ENCODE assay signal across 8 mouse cellular contexts in genomic region chr11:102578341-102579118, GRCm38 (mm10). TPM values are rescaled to one million over a fixed set of nuclear protein-coding genes. Genes with fewer than 3 reads are reported as not detected.
DNase-seq lines count a peak whose midpoint lies in the region; ATAC-seq and TF ChIP-seq lines count a peak whose summit lies in the region.

No protein-coding gene starts in this region.

- ATAC-seq in G1E (ENCODE audit: extremely low read depth, insufficient number of reproducible peaks, low FRiP score, poor library complexity, severe bottlenecking) = no peak
- peak; percentile 37 for ATAC-seq in forebrain, embryonic 12.5 days (ENCODE audit: low FRiP score)

- WGBS in forebrain, embryonic 12.5 days = 5% methylated on average over 27 of the region's 27 CpGs

- H3K27me3 ChIP-seq in G1E (ENCODE audit: insufficient read depth, low read length) = peaks cover 45% of the 10 kb centered on the region
- peaks cover 5% of the 10 kb centered on the region; the same call in 1 of the 2 replicates for H3K27me3 ChIP-seq in forebrain, embryonic 12.5 days

- intact Hi-C loops in heart, postnatal 25 days (cut with DNase I) = loop anchor here (2.0 kb wide), 2 partner anchors 24 to 92 kb away; no protein-coding TSS in a partner anchor

- H3K4me2 ChIP-seq in forebrain, embryonic 12.5 days = peak overlapping the region; percentile 49

- no peaks in the 10 kb centered on the region for H3K36me3 ChIP-seq in G1E (replicated peaks)
- no peaks in the 10 kb centered on the region for H3K36me3 ChIP-seq in forebrain, embryonic 12.5 days (replicated peaks)

- H3K9ac ChIP-seq in forebrain, embryonic 12.5 days = peak overlapping the region; percentile 27; the same call in 1 of the 2 replicates

- no peaks in the 10 kb centered on the region for H3K9me3 ChIP-seq in G1E (replicated peaks)
- no peaks in the 10 kb centered on the region for H3K9me3 ChIP-seq in forebrain, embryonic 12.5 days

- DNase-seq in G1E (ENCODE audit: low spot score) = peak; percentile 79
- peak; percentile 73 for DNase-seq in c-Kit-positive CD71-positive TER-119-negative erythroid progenitor cells, embryonic 14.5 days (ENCODE audit: low read depth)
- DNase-seq in heart, postnatal 25 days (ENCODE audit: low spot score) = peak; percentile 62
- DNase-seq in layer of hippocampus, adult 2 months (ENCODE audit: low spot score in 2 of 2) = peak; percentile 49 to 81
- peak; percentile 94 for DNase-seq in lung, postnatal 10 days
- peak; percentile 86 for DNase-seq in ovary, postnatal 14 days (ENCODE audit: low spot score)
- DNase-seq in thymus, postnatal 14 days = peak; percentile 77

- H3K27ac ChIP-seq in forebrain, embryonic 12.5 days = peak overlapping the region; percentile 93
- peak overlapping the region; percentile 77 for H3K27ac ChIP-seq in layer of hippocampus, adult 2 months

- peak overlapping the region; percentile 51; the same call in 1 of the 2 replicates for H3K4me3 ChIP-seq in G1E (ENCODE audit: low read depth, low read length)
- H3K4me3 ChIP-seq in forebrain, embryonic 12.5 days (replicated peaks) = peak overlapping the region; percentile 25
- H3K4me3 ChIP-seq in layer of hippocampus, adult 2 months = peak overlapping the region; percentile 40

- peaks cover 9% of the 10 kb centered on the region for H3K4me1 ChIP-seq in G1E (ENCODE audit: insufficient read depth, low read depth, low read length)
- peaks cover 56% of the 10 kb centered on the region for H3K4me1 ChIP-seq in forebrain, embryonic 12.5 days

- TF ChIP-seq CTCF in G1E (IDR thresholded peaks at IDR 0.05; ENCODE audit: low read depth, low read length) = peak; percentile 78
- TF ChIP-seq CTCF in layer of hippocampus, adult 2 months (conservative IDR thresholded peaks at IDR 0.05) = peak; percentile 91

RNA-seq across cellular contexts. Expression of gene Gm11627, which starts 0.7 kb away (rescaled TPM):
- total RNA-seq in G1E (2014; fragmentation: Nextera tagmentation) (not detected in 2 replicates), G1E (2017) (not detected in 2 replicates)
- polyA plus RNA-seq in G1E (2012) = not detected in 2 replicates
- polyA plus RNA-seq in forebrain, embryonic 12.5 days (2016; fragmentation: Nextera tagmentation; extraction: Ambion mirVana) = 11.7 and 12.5 TPM in 2 replicates
- total RNA-seq in heart, postnatal 25 days (2021) = 1 to 10 TPM; 2.2 TPM
- 1 to 10 TPM; 3.9 to 4.2 TPM for total RNA-seq in layer of hippocampus, adult 2 months (2021)

RNA-seq across cellular contexts. Expression of gene Gpatch8, which starts 22.3 kb away (rescaled TPM):
- 52.1 and 69.2 TPM in 2 replicates for total RNA-seq in G1E (2014; fragmentation: Nextera tagmentation)
- 22.3 and 26.0 TPM in 2 replicates for total RNA-seq in G1E (2017)
- polyA plus RNA-seq in G1E (2012) = 12.1 and 16.1 TPM in 2 replicates
- 66.6 and 67.9 TPM in 2 replicates for polyA plus RNA-seq in forebrain, embryonic 12.5 days (2016; fragmentation: Nextera tagmentation; extraction: Ambion mirVana)
- total RNA-seq in heart, postnatal 25 days (2021) = 10 to 100 TPM; 19.3 to 23.2 TPM
- total RNA-seq in layer of hippocampus, adult 2 months (2021) = 10 to 100 TPM; 53.0 to 58.9 TPM

RNA-seq across cellular contexts. Expression of gene Fzd2, which starts 25.7 kb away (rescaled TPM):
- total RNA-seq in G1E (2014; fragmentation: Nextera tagmentation) = not detected in 2 replicates
- 0.06 TPM in 1 of 2 replicates, not detected in the other for total RNA-seq in G1E (2017)
- 0.02 TPM in 1 of 2 replicates, not detected in the other for polyA plus RNA-seq in G1E (2012)
- 42.2 and 42.3 TPM in 2 replicates for polyA plus RNA-seq in forebrain, embryonic 12.5 days (2016; fragmentation: Nextera tagmentation; extraction: Ambion mirVana)
- 1 to 10 TPM; 4.7 to 5.0 TPM for total RNA-seq in heart, postnatal 25 days (2021)
- total RNA-seq in layer of hippocampus, adult 2 months (2021) = 1 to 10 TPM; 7.5 to 9.2 TPM

Comparison
In these comparisons a context has a peak if more than half of its experiments do, and no peak if none do; other contexts are left out.
1. RNA of gene Fzd2, which starts 25.7 kb away (total RNA-seq): 7.5 to 9.2 TPM in layer of hippocampus, adult 2 months and 4.7 to 5.0 TPM in heart, postnatal 25 days; 0.06 TPM in G1E; every median in the first group is over 4 times any median in the second.
2. Peak in every context shown above with its lines, with median percentiles within 50 percentile points of each other: DNase-seq and H3K4me3 ChIP-seq.